Mouse (Mus musculus) ES-Bruce4 (cell line): ENCODE results near the gene Dph5.

Experiments used
- CTCF ChIP-seq: IDR thresholded peaks from one replicate; pipeline ENCODE4 v1.8.1; 2011; ENCODE audit warnings: low read depth, low read length
- EP300 ChIP-seq: IDR thresholded peaks from 2 replicates; pipeline ENCODE4 v1.6.1; 2011; ENCODE audit warnings: low read depth, low read length; ENCODE audit not compliant: insufficient read depth
- POLR2A ChIP-seq: IDR thresholded peaks from one replicate; pipeline ENCODE4 v1.8.1; 2011; ENCODE audit warnings: low read length; ENCODE audit not compliant: insufficient read depth

DNA sequence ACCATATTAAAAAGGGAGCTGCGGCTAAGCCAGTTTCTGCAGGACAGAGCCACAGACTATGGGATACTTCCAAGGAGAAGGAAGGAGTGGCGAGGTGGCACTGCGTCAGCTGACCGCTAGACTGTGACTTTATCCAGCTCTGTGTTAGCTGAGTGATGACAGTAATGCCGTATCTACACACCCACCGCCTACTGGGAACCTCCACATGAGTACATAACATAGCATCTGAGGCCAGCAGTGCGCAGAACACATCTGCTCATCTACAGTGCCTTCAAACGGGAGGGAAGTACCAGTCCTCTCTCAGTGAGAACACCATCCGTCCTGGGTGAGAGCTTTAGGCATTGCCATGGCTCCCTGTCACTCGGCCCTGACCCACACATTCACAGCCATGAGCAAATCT lies 87.4 kb downstream of the Dph5 start:
- no peak for TF ChIP-seq POLR2A
- TF ChIP-seq CTCF: no peak
- no peak for TF ChIP-seq EP300
